Mouse (Mus musculus) kidney, adult 2 months (tissue): ENCODE results near the gene Cntnap2.

ENCODE experiments used
- CTCF ChIP-seq: fragments of 200-500 bp; conservative IDR thresholded peaks from 2 replicates; pipeline ENCODE4 v1.5.1; 2011; ENCODE audit warnings: low read depth, mild to moderate bottlenecking, control low read depth, low read length, moderate library complexity, mixed read lengths; ENCODE audit not compliant: insufficient read depth, insufficient read length
- POLR2A ChIP-seq: fragments of 200-500 bp; IDR thresholded peaks from one replicate; pipeline ENCODE4 v1.6.1; 2011; ENCODE audit warnings: low read depth, low read length, control low read depth

DNA sequence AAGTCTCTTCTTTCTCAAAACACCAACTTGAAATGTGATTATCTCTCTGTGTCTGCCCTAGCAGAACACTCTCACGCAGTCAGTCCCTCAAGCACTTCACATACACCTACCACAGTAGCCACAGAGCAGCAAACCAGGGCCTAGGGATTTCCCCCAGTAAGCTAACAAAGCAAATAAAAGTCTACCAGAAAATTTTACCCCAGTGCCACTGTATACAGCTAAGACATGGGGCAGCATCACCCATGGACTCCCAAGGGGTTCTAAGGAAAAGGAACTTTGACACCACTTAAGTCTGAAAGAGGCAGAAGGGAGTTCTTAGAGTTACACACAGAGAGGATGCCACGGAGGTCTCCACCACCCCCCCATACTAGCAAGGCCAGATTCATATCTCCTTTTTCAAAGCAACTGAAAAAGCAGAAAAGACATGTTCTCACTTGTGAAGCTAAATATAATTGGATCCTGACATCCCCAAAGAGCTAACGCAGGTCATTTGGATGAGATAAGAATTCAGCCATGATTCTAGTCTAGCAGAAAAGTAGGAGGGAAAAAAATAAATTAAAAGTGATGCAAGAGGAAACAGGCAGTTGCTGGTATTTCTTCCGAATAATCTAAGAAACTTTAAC lies 1967.0 kb downstream of the Cntnap2 start:
- TF ChIP-seq CTCF (no peak), POLR2A (no peak)
